Mouse (Mus musculus): ENCODE data around the gene Mtg1. TPM values are rescaled to one million over a fixed set of nuclear protein-coding genes. Genes with fewer than 3 reads are reported as not detected.

Mtg1 gene
- total RNA-seq (2021) = 10 to 100 TPM; 27.8 to 27.9 TPM
- long read RNA-seq, experiment 1, transcript Mtg1-201 (11 exons, 1,595 nt) = major isoform, 12 of 18 reads
- long read RNA-seq, experiment 1, partial matches to known transcripts = 2 of 18 reads
- long read RNA-seq, experiment 1, other reads (novel, unspliced or antisense) = 4 of 18 reads
- long read RNA-seq, experiment 2, transcript Mtg1-201 (11 exons, 1,595 nt) = major isoform, 24 of 33 reads
- long read RNA-seq, experiment 2, partial matches to known transcripts = 1 of 33 reads
- long read RNA-seq, experiment 2, other reads (novel, unspliced or antisense) = 8 of 33 reads

GRCm38 (mm10) chr7:140137135-140138020 lies at the start of gene Mtg1:
Gene Mtg1 (plus strand): TSS chr7:140137564.
- peak within 1 kb of the TSS; percentile 91 for H3K4me3 ChIP-seq
- TF ChIP-seq CTCF (conservative IDR thresholded peaks at IDR 0.05) = no peak; the same call in 1 of the 2 replicates
- peak; percentile 93 to 96 for DNase-seq (ENCODE audit: low spot score in 2 of 2)
- H3K27ac ChIP-seq = peak within 1 kb of the TSS; percentile 94

GRCm38 (mm10) chr7:140090601-140091000 lies 46.8 kb upstream of the Mtg1 start:
- TF ChIP-seq CTCF (conservative IDR thresholded peaks at IDR 0.05) = no peak
- no peak overlapping the region for H3K4me3 ChIP-seq
- no peak for DNase-seq (ENCODE audit: low spot score in 2 of 2)
- no peak overlapping the region for H3K27ac ChIP-seq

GRCm38 (mm10) chr7:140092924-140093528 lies 44.3 kb upstream of the Mtg1 start, which contains the start of gene Prap1:
Gene Prap1 (plus strand): TSS chr7:140093395.
- DNase-seq (ENCODE audit: low spot score in 2 of 2) = no peak
- TF ChIP-seq CTCF (conservative IDR thresholded peaks at IDR 0.05) = no peak
- no peak within 1 kb of the TSS for H3K4me3 ChIP-seq
- H3K27ac ChIP-seq = no peak within 1 kb of the TSS

- no peak for TF ChIP-seq CTCF (conservative IDR thresholded peaks at IDR 0.05)
- Histone ChIP-seq H3K27ac (no peak overlapping the region), H3K4me3 (no peak overlapping the region)
- no peak for DNase-seq (ENCODE audit: low spot score in 2 of 2)
These were observed 42.4 kb upstream of the Mtg1 start for GRCm38 (mm10) chr7:140094954-140095353.

- no peak for TF ChIP-seq CTCF (conservative IDR thresholded peaks at IDR 0.05)
- DNase-seq (ENCODE audit: low spot score in 2 of 2) = no peak
- Histone ChIP-seq H3K4me3 (no peak overlapping the region), H3K27ac (no peak overlapping the region)
These were observed 41.8 kb upstream of the Mtg1 start for GRCm38 (mm10) chr7:140095556-140095955.

GRCm38 (mm10) chr7:140096055-140096454 lies 41.3 kb upstream of the Mtg1 start:
- no peak for TF ChIP-seq CTCF (conservative IDR thresholded peaks at IDR 0.05)
- DNase-seq (ENCODE audit: low spot score in 2 of 2) = no peak
- no peak overlapping the region for H3K4me3 ChIP-seq
- no peak overlapping the region for H3K27ac ChIP-seq

- TF ChIP-seq CTCF (conservative IDR thresholded peaks at IDR 0.05) = no peak
- no peak overlapping the region for H3K27ac ChIP-seq
- DNase-seq (ENCODE audit: low spot score in 2 of 2) = no peak
- no peak overlapping the region for H3K4me3 ChIP-seq
These were observed 38.9 kb upstream of the Mtg1 start for GRCm38 (mm10) chr7:140098466-140098865.

GRCm38 (mm10) chr7:140101498-140101897 lies 35.9 kb upstream of the Mtg1 start:
- no peak for DNase-seq (ENCODE audit: low spot score in 2 of 2)
- Histone ChIP-seq H3K4me3 (peak overlapping the region; percentile 58), H3K27ac (peak overlapping the region; percentile 88)
- no peak for TF ChIP-seq CTCF (conservative IDR thresholded peaks at IDR 0.05)

GRCm38 (mm10) chr7:140101993-140102860 lies 35.1 kb upstream of the Mtg1 start, which contains the start of gene Fuom:
Gene Fuom (minus strand): TSS chr7:140102441.
- Histone ChIP-seq H3K27ac (peak within 1 kb of the TSS; percentile 88), H3K4me3 (peak within 1 kb of the TSS; percentile 58)
- DNase-seq (ENCODE audit: low spot score in 2 of 2) = peak; percentile 82 to 88
- no peak for TF ChIP-seq CTCF (conservative IDR thresholded peaks at IDR 0.05)

GRCm38 (mm10) chr7:140104009-140104408 lies 33.4 kb upstream of the Mtg1 start:
- no peak for DNase-seq (ENCODE audit: low spot score in 2 of 2)
- H3K4me3 ChIP-seq = no peak overlapping the region

GRCm38 (mm10) chr7:140111943-140112342 lies 25.4 kb upstream of the Mtg1 start:
- Histone ChIP-seq H3K4me3 (no peak overlapping the region), H3K27ac (no peak overlapping the region)
- TF ChIP-seq CTCF (conservative IDR thresholded peaks at IDR 0.05) = no peak
- DNase-seq (ENCODE audit: low spot score in 2 of 2) = no peak

More at GRCm38 (mm10) chr7:140104009-140104408, 33.4 kb upstream of the Mtg1 start:
- H3K27ac ChIP-seq = no peak overlapping the region
- no peak for TF ChIP-seq CTCF (conservative IDR thresholded peaks at IDR 0.05)
